Mouse (Mus musculus): ENCODE data around the gene Cx3cr1.
A peak's percentile ranks its signal among the peaks of the same experiment; 100 is the strongest.

Cx3cr1 gene

GRCm38 (mm10) chr9:119976704-119977556 is 92.7 kb downstream of the Cx3cr1 start:
- no peak for DNase-seq (ENCODE audit: low spot score in 2 of 2)

- DNase-seq (ENCODE audit: low spot score in 2 of 2), result no peak
Observed at GRCm38 (mm10) chr9:119975286-119975685, 94.4 kb downstream of the Cx3cr1 start.

GRCm38 (mm10) chr9:119974609-119975008 is 95.1 kb downstream of the Cx3cr1 start:
- DNase-seq (ENCODE audit: low spot score in 2 of 2), result no peak

GRCm38 (mm10) chr9:119973869-119974520 is 95.7 kb downstream of the Cx3cr1 start:
- no peak for DNase-seq (ENCODE audit: low spot score in 2 of 2)

- DNase-seq (ENCODE audit: low spot score in 2 of 2), result no peak
Observed at GRCm38 (mm10) chr9:119973281-119973680, 96.4 kb downstream of the Cx3cr1 start.

- no peak for DNase-seq (ENCODE audit: low spot score in 2 of 2)
Observed at GRCm38 (mm10) chr9:119972582-119972981, 97.1 kb downstream of the Cx3cr1 start.

GRCm38 (mm10) chr9:119972166-119972565 is 97.5 kb downstream of the Cx3cr1 start:
- no peak for DNase-seq (ENCODE audit: low spot score in 2 of 2)

GRCm38 (mm10) chr9:119970763-119971656 is 98.7 kb downstream of the Cx3cr1 start:
- DNase-seq (ENCODE audit: low spot score in 2 of 2), result peak in 1 of 2 experiments; percentile 35

- DNase-seq (ENCODE audit: low spot score in 2 of 2), result no peak
Observed at GRCm38 (mm10) chr9:119970221-119970620, 99.5 kb downstream of the Cx3cr1 start.

GRCm38 (mm10) chr9:119969811-119970210 is 99.9 kb downstream of the Cx3cr1 start:
- DNase-seq (ENCODE audit: low spot score in 2 of 2), result no peak

GRCm38 (mm10) chr9:119966221-119966910 is 103.3 kb downstream of the Cx3cr1 start:
- DNase-seq (ENCODE audit: low spot score in 2 of 2), result no peak

- DNase-seq (ENCODE audit: low spot score in 2 of 2), result no peak
Observed at GRCm38 (mm10) chr9:119965186-119965585, 104.5 kb downstream of the Cx3cr1 start.

- no peak for DNase-seq (ENCODE audit: low spot score in 2 of 2)
Observed at GRCm38 (mm10) chr9:119964206-119964605, 105.5 kb downstream of the Cx3cr1 start.

- no peak for DNase-seq (ENCODE audit: low spot score in 2 of 2)
Observed at GRCm38 (mm10) chr9:119962987-119963667, 106.6 kb downstream of the Cx3cr1 start.

GRCm38 (mm10) chr9:119962216-119962615 is 107.5 kb downstream of the Cx3cr1 start:
- DNase-seq (ENCODE audit: low spot score in 2 of 2), result no peak

- no peak for DNase-seq (ENCODE audit: low spot score in 2 of 2)
Observed at GRCm38 (mm10) chr9:119958835-119959234, 110.8 kb downstream of the Cx3cr1 start.

GRCm38 (mm10) chr9:119951388-119951787 is 118.3 kb downstream of the Cx3cr1 start:
- DNase-seq (ENCODE audit: low spot score in 2 of 2), result no peak

- DNase-seq (ENCODE audit: low spot score in 2 of 2), result no peak
Observed at GRCm38 (mm10) chr9:119950434-119950833, 119.2 kb downstream of the Cx3cr1 start.

- DNase-seq (ENCODE audit: low spot score in 2 of 2), result no peak
Observed at GRCm38 (mm10) chr9:119948804-119949203, 120.9 kb downstream of the Cx3cr1 start.

- no peak for DNase-seq (ENCODE audit: low spot score in 2 of 2)
Observed at GRCm38 (mm10) chr9:119945173-119945900, 124.3 kb downstream of the Cx3cr1 start.

All from right cerebral cortex, postnatal 36 days (tissue).